Mouse (Mus musculus): ENCODE measurements around the gene Dmac2.

DNA sequence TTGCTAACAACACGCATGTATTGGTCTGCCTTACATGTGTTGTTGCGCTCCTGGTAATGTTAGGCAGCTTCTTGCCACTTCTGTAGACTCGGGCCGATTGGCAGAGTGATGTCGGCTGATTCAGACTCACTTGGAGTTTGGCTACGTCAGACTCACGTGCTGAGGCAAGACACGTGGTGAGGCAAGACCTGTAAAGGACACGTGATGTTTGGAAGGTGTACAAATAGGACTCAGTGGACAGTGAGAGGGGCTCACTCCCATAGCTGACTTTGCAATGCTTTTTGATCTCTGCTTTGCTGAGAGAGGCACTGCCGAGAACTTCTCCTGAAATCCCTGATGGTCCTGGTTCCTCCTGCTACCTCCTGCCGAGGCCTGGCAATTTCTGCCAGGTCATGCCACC, 18.5 kb upstream of the Dmac2 start:
- TF ChIP-seq POLR2A (IDR thresholded peaks at IDR 0.05; ENCODE audit: control insufficient read depth, low read depth, low read length) (no peak), CTCF (IDR thresholded peaks at IDR 0.05; ENCODE audit: control insufficient read depth, insufficient read depth, insufficient replicate concordance, low read depth, low read length) (no peak)
